Mouse (Mus musculus) kidney, postnatal 25 days (tissue): ENCODE measurements at regions not wholly inside any gene's neighbourhood (a gene's known extent, or its start where the extent isn't known, plus 50 kb on each side); places are given as distances from the start of the nearest gene placed in this dataset.
A peak's percentile ranks its signal among the peaks of the same experiment; 100 is the strongest.

Source experiments
- DNase-seq, 2 experiments: peaks; one replicate each; pipeline ENCODE4 v3.0.0; 2021; ENCODE audit warnings: mixed read lengths in 2 of 2

- DNase-seq, result peak; percentile 96 to 99
These were observed 1183.7 kb upstream of the A1bg start for GRCm38 (mm10) chr15:62106518-62106975.

- no peak for DNase-seq
These were observed 1182.7 kb upstream of the A1bg start for GRCm38 (mm10) chr15:62105483-62105882.

- peak; percentile 48 to 67 for DNase-seq
These were observed 1181.8 kb upstream of the A1bg start for GRCm38 (mm10) chr15:62104653-62105052.

- no peak for DNase-seq
These were observed 1176.9 kb upstream of the A1bg start for GRCm38 (mm10) chr15:62099683-62100082.

GRCm38 (mm10) chr15:62098791-62099660, 1176.2 kb upstream of the A1bg start:
- peak; percentile 77 to 90 for DNase-seq

GRCm38 (mm10) chr15:62096778-62097177, 1174.0 kb upstream of the A1bg start:
- peak in 1 of 2 experiments; percentile 8 for DNase-seq

GRCm38 (mm10) chr15:62095198-62095597, 1172.4 kb upstream of the A1bg start:
- DNase-seq, result no peak

GRCm38 (mm10) chr15:62093672-62094071, 1170.9 kb upstream of the A1bg start:
- DNase-seq, result peak in 1 of 2 experiments; percentile 64

GRCm38 (mm10) chr15:62092671-62093185, 1169.9 kb upstream of the A1bg start:
- peak; percentile 44 to 58 for DNase-seq

GRCm38 (mm10) chr15:62091746-62092659, 1169.2 kb upstream of the A1bg start:
- DNase-seq, result no peak

- no peak for DNase-seq
These were observed 1168.3 kb upstream of the A1bg start for GRCm38 (mm10) chr15:62091144-62091543.

GRCm38 (mm10) chr15:62088341-62088740, 1165.5 kb upstream of the A1bg start:
- no peak for DNase-seq

GRCm38 (mm10) chr15:62087755-62088154, 1164.9 kb upstream of the A1bg start:
- DNase-seq, result no peak

GRCm38 (mm10) chr15:62086037-62086436, 1163.2 kb upstream of the A1bg start:
- DNase-seq, result no peak

GRCm38 (mm10) chr15:62083347-62083746, 1160.5 kb upstream of the A1bg start:
- DNase-seq, result no peak

- DNase-seq, result no peak
These were observed 1159.7 kb upstream of the A1bg start for GRCm38 (mm10) chr15:62082539-62082938.

GRCm38 (mm10) chr15:62079155-62080109, 1156.6 kb upstream of the A1bg start:
- peak; percentile 81 to 90 for DNase-seq

- no peak for DNase-seq
These were observed 1153.9 kb upstream of the A1bg start for GRCm38 (mm10) chr15:62076552-62077234.

- no peak for DNase-seq
These were observed 1151.9 kb upstream of the A1bg start for GRCm38 (mm10) chr15:62074735-62075134.

- DNase-seq, result no peak
These were observed 1150.8 kb upstream of the A1bg start for GRCm38 (mm10) chr15:62073595-62073994.

- DNase-seq, result no peak
These were observed 1148.5 kb upstream of the A1bg start for GRCm38 (mm10) chr15:62071311-62071710.
